Mouse (Mus musculus) brain, embryonic 14.5 days (tissue): Measurements from ENCODE around the gene Zfp385b.

ENCODE experiments used
- CTCF ChIP-seq: fragments of 200-500 bp; IDR thresholded peaks from 2 replicates; pipeline ENCODE4 v1.5.1; 2012; ENCODE audit warnings: inconsistent platforms, mild to moderate bottlenecking, moderate library complexity, borderline replicate concordance; ENCODE audit not compliant: insufficient read depth, insufficient read length; ENCODE audit errors: extremely low read depth
- POLR2A ChIP-seq: fragments of 200-500 bp; IDR thresholded peaks from 2 replicates; pipeline ENCODE4 v1.6.1; 2012; ENCODE audit warnings: mild to moderate bottlenecking, inconsistent platforms, borderline replicate concordance; ENCODE audit not compliant: poor library complexity, insufficient read depth, insufficient read length, severe bottlenecking; ENCODE audit errors: extremely low read depth

DNA sequence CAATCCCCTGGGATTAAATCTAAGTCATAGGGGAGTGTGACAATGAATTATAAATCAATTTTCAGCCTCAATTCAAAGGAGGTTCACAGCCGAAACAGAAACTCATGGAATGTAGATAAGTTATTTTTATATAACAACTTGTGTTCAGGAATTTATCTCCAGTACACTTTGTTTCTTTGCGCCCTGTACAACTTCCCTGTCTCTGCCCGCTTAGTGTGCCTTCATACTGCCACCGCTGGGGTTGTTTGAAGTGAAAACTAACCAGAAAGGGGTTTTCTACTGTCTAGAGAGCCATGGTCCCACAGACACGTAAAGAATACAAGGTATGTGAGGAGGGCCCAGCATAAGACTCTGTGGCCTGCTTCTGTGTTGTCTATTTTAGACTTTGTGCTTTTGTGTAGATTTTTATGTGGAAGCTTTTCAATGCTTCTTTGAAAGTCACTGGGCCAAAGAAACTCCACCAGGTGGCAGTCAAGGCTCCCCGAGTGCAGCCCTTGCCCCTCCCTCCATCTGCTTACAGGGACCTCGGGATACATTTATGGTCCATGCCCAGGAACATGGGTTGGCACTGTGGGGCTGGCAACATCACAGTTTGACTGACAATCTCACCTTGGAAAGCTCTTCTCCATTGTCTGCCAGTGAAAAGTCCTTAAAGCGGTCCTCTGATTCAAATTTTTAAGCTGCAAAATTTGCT is 23.4 kb downstream of the Zfp385b start:
- peak; percentile 61 for TF ChIP-seq CTCF
- no peak for TF ChIP-seq POLR2A
